Mouse (Mus musculus) MEL (cell line): ENCODE data around the gene Arhgap9. TPM values are rescaled to one million over a fixed set of nuclear protein-coding genes. Genes with fewer than 3 reads are reported as not detected.

Experiments used
- DNase-seq: peaks from one replicate; pipeline ENCODE4 v3.0.0; 2011; ENCODE audit warnings: low read depth, low spot score
- H3K27ac ChIP-seq: 2 replicates; pipeline ENCODE4 v1.5.1; 2012; ENCODE audit warnings: low read depth, mild to moderate bottlenecking, control low read depth, low read length, moderate library complexity; ENCODE audit not compliant: control insufficient read depth
- H3K27me3 ChIP-seq, 2 experiments: fragments of 150-350 bp in 1 of 2; sonication (generic) in 1 of 2; 2 replicates each; pipeline ENCODE4 v1.6.1; 2012; ENCODE audit warnings: low read length in 2 of 2, mild to moderate bottlenecking in 2 of 2, improper control_type of control experiment in 1 of 2, moderate library complexity in 1 of 2; ENCODE audit not compliant: insufficient read depth in 2 of 2, control insufficient read depth in 1 of 2
- H3K36me3 ChIP-seq, 2 experiments: 2 replicates each; pipeline ENCODE4 v1.6.1; 2012 to 2014; ENCODE audit warnings: low read length in 2 of 2, improper control_type of control experiment in 1 of 2, inconsistent platforms in 1 of 2, mild to moderate bottlenecking in 1 of 2; ENCODE audit not compliant: insufficient read depth in 2 of 2, control insufficient read depth in 1 of 2
- H3K4me1 ChIP-seq, 2 experiments: fragments of 150-350 bp in 1 of 2; sonication (generic) in 1 of 2; 2 replicates each; pipeline ENCODE4 v1.6.1; 2012; ENCODE audit warnings: low read length in 2 of 2, improper control_type of control experiment in 1 of 2, mild to moderate bottlenecking in 1 of 2; ENCODE audit not compliant: insufficient read depth in 2 of 2, control insufficient read depth in 1 of 2
- H3K4me3 ChIP-seq, 2 experiments: fragments of 150-350 bp in 1 of 2; sonication (generic) in 1 of 2; 2 replicates each; pipeline ENCODE4 v1.5.1; 2012; ENCODE audit warnings: low read depth in 2 of 2, low read length in 2 of 2, mild to moderate bottlenecking in 2 of 2, moderate library complexity in 2 of 2, control low read depth in 1 of 2, improper control_type of control experiment in 1 of 2; ENCODE audit not compliant: control insufficient read depth in 1 of 2, insufficient read depth in 1 of 2
- H3K79me2 ChIP-seq: 2 replicates; pipeline ENCODE4 v1.6.1; 2012; ENCODE audit warnings: mild to moderate bottlenecking, low read length, moderate library complexity; ENCODE audit not compliant: control insufficient read depth, poor library complexity, insufficient read depth
- H3K9ac ChIP-seq: 2 replicates; pipeline ENCODE4 v1.6.1; 2012; ENCODE audit warnings: low read depth, mild to moderate bottlenecking, control low read depth, low read length, moderate library complexity; ENCODE audit not compliant: control insufficient read depth, poor library complexity, severe bottlenecking
- H3K9me3 ChIP-seq: fragments of 150-350 bp; sonication (generic); replicated peaks from 2 replicates; pipeline ENCODE4 v1.6.1; 2012; ENCODE audit warnings: mild to moderate bottlenecking, low read length, improper control_type of control experiment, moderate library complexity; ENCODE audit not compliant: insufficient read depth
- BHLHE40 ChIP-seq: IDR thresholded peaks from 2 replicates; pipeline ENCODE4 v1.6.1; 2012; ENCODE audit warnings: low read depth, mild to moderate bottlenecking, inconsistent platforms, low read length, improper control_type of control experiment, borderline replicate concordance
- CHD1 ChIP-seq: IDR thresholded peaks from 2 replicates; pipeline ENCODE4 v1.6.1; 2012; ENCODE audit warnings: low read depth, mild to moderate bottlenecking, inconsistent platforms, low read length, improper control_type of control experiment
- ELF1 ChIP-seq: IDR thresholded peaks from 2 replicates; pipeline ENCODE4 v1.6.1; 2014; ENCODE audit warnings: low read depth, mild to moderate bottlenecking, inconsistent platforms, low read length, improper control_type of control experiment, moderate library complexity
- GABPA ChIP-seq: IDR thresholded peaks from 2 replicates; pipeline ENCODE4 v1.6.1; 2012; ENCODE audit warnings: low read depth, mild to moderate bottlenecking, inconsistent platforms, low read length, improper control_type of control experiment, moderate library complexity
- HCFC1 ChIP-seq: IDR thresholded peaks from 2 replicates; pipeline ENCODE4 v1.6.1; 2012; ENCODE audit warnings: low read depth, mild to moderate bottlenecking, inconsistent platforms, low read length, improper control_type of control experiment, moderate library complexity
- JUND ChIP-seq: IDR thresholded peaks from 2 replicates; pipeline ENCODE4 v1.6.1; 2011; ENCODE audit warnings: low read depth, mild to moderate bottlenecking, improper control_type of control experiment, low read length
- MXI1 ChIP-seq: IDR thresholded peaks from 2 replicates; pipeline ENCODE4 v1.6.1; 2011; ENCODE audit warnings: mild to moderate bottlenecking, low read depth, low read length, improper control_type of control experiment
- MYB ChIP-seq: IDR thresholded peaks from 2 replicates; pipeline ENCODE4 v1.6.1; 2011; ENCODE audit warnings: mild to moderate bottlenecking, low read depth, low read length, improper control_type of control experiment
- NELFE ChIP-seq: IDR thresholded peaks from 2 replicates; pipeline ENCODE4 v1.6.1; 2011; ENCODE audit warnings: low read depth, low read length, improper control_type of control experiment
- POLR2A ChIP-seq, 2 experiments: IDR thresholded peaks; 2 replicates each; pipeline ENCODE4 v1.6.1; 2011 to 2012; ENCODE audit warnings: low read length in 2 of 2, mild to moderate bottlenecking in 2 of 2, control low read depth in 1 of 2, improper control_type of control experiment in 1 of 2, low read depth in 1 of 2, moderate library complexity in 1 of 2; ENCODE audit not compliant: control insufficient read depth in 1 of 2, insufficient read depth in 1 of 2, poor library complexity in 1 of 2
- POLR2AphosphoS2 ChIP-seq: IDR thresholded peaks from 2 replicates; pipeline ENCODE4 v1.6.1; 2011; ENCODE audit warnings: low read length, improper control_type of control experiment
- RAD21 ChIP-seq: IDR thresholded peaks from 2 replicates; pipeline ENCODE4 v1.6.1; 2011; ENCODE audit warnings: mild to moderate bottlenecking, low read depth, low read length, improper control_type of control experiment
- SIN3A ChIP-seq: IDR thresholded peaks from 2 replicates; pipeline ENCODE4 v1.6.1; 2012; ENCODE audit warnings: low read length, improper control_type of control experiment, inconsistent platforms
- SMC3 ChIP-seq: IDR thresholded peaks from 2 replicates; pipeline ENCODE4 v1.6.1; 2011; ENCODE audit warnings: low read depth, low read length, improper control_type of control experiment
- TBP ChIP-seq: IDR thresholded peaks from 2 replicates; pipeline ENCODE4 v1.8.0; 2011; ENCODE audit warnings: low read depth, low read length, improper control_type of control experiment
- USF2 ChIP-seq, 2 experiments: IDR thresholded peaks; 2 replicates each; pipeline ENCODE4 v1.6.1; 2011 to 2012; ENCODE audit warnings: improper control_type of control experiment in 2 of 2, low read length in 2 of 2, borderline replicate concordance in 1 of 2, inconsistent platforms in 1 of 2, low read depth in 1 of 2, mild to moderate bottlenecking in 1 of 2; ENCODE audit not compliant: insufficient read depth in 1 of 2
- ZMIZ1 ChIP-seq: IDR thresholded peaks from 2 replicates; pipeline ENCODE4 v1.6.1; 2012; ENCODE audit warnings: low read depth, mild to moderate bottlenecking, inconsistent platforms, low read length, improper control_type of control experiment, moderate library complexity
- ZNF384 ChIP-seq: IDR thresholded peaks from 2 replicates; pipeline ENCODE4 v1.6.1; 2012; ENCODE audit warnings: low read depth, mild to moderate bottlenecking, inconsistent platforms, low read length, improper control_type of control experiment
- polyA plus RNA-seq, 2 experiments: library from polyadenylated mRNA; stranded (reverse) in 1 of 2; unstranded in 1 of 2; fragments of >175 nt in 1 of 2; fragments of >200 nt in 1 of 2; gene quantifications; 2 replicates each; pipeline versions ENCODE4 v1.2.1 to v1.2.4; 2012; ENCODE audit warnings: low replicate concordance in 2 of 2, low read depth in 1 of 2; ENCODE audit not compliant: insufficient read length in 2 of 2, insufficient read depth in 1 of 2, missing spikeins in 1 of 2
- total RNA-seq: library from RNA; depleted of rRNA; stranded (reverse); fragments of 300-350 nt; gene quantifications from 2 replicates; pipeline ENCODE4 v1.2.3, GENCODE M21; 2012

The Arhgap9 gene
- total and polyA plus RNA-seq, 3 experiments, result 24.4 to 41.1 TPM; not detected in 1

DNA sequence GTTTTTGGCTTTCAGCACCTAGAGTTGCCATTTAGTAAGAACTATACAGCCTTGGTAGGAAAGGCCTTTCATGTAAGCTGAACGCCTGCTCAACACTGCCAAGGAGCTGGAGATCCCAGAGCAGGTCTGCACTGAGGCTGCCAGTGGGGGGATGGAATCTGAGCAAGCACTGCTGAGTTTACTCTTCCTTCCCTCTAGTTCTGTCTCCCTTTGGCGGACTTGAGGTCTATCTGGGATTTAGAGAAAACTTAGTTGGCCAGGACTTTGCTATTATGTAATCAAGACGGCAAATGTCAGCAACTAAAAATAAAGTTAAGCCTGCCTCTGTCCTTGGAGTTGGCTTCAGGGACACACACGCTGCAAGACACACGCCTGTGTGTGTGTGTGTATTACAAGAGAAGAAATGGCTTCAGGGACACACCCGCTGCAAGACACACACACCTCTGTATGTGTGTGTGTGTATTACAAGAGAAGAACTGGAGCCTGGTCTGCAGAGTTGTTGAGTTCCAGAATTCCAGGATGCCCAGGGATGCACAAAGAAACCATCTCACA, 28.7 kb upstream of the Arhgap9 start:
- peaks cover 18% of the 10 kb centered on the region in 2 experiments for H3K36me3 ChIP-seq
- TF ChIP-seq TBP, result no peak
- TF ChIP-seq MXI1, result 0 out of 2 replicates have a peak, but pooled peaks have one; percentile 11
- 0 out of 2 replicates have a peak, but pooled peaks have one; percentile 7 for TF ChIP-seq SIN3A
- no peak for TF ChIP-seq RAD21
- no peak; the same call in 1 of the 2 replicates for TF ChIP-seq ZMIZ1
- no peak for TF ChIP-seq JUND
- no peak for TF ChIP-seq HCFC1
- no peak for TF ChIP-seq ELF1
- peak in 1 of 2 experiments; percentile 13; a peak in 1 of 4 replicates for TF ChIP-seq POLR2A (IDR thresholded peaks at IDR 0.05; ENCODE audit: control insufficient read depth in 1 of 2, insufficient read depth in 1 of 2, low read depth in 1 of 2, low read length in 2 of 2, poor library complexity in 1 of 2)
- TF ChIP-seq SMC3, result 0 out of 2 replicates have a peak, but pooled peaks have one; percentile 9
- TF ChIP-seq MYB, result peak; percentile 33; the same call in 1 of the 2 replicates
- TF ChIP-seq USF2 (IDR thresholded peaks at IDR 0.05; ENCODE audit: borderline replicate concordance in 1 of 2, insufficient read depth in 1 of 2, low read depth in 1 of 2, low read length in 2 of 2), result no peak
- H3K27me3 ChIP-seq, result no peaks in the 10 kb centered on the region
- H3K4me3 ChIP-seq, result peak overlapping the region; percentile 30 to 55
- peak overlapping the region; percentile 92 for H3K9ac ChIP-seq
- H3K4me1 ChIP-seq, result peaks cover 0 to 20% of the 10 kb centered on the region in 2 experiments; a peak in 2 of 4 replicates
- H3K9me3 ChIP-seq, result no peaks in the 10 kb centered on the region
- no peak for DNase-seq
- peak overlapping the region; percentile 97 for H3K27ac ChIP-seq
- H3K79me2 ChIP-seq, result peaks cover 43% of the 10 kb centered on the region

GRCm38 (mm10) chr10:127293590-127294113, 28.1 kb upstream of the Arhgap9 start:
- peak overlapping the region; percentile 10 to 30; a peak in 2 of 4 replicates for H3K4me3 ChIP-seq
- H3K9ac ChIP-seq, result peak overlapping the region; percentile 92
- peaks cover 37% of the 10 kb centered on the region for H3K79me2 ChIP-seq
- peaks cover 18% of the 10 kb centered on the region in 2 experiments for H3K36me3 ChIP-seq
- H3K4me1 ChIP-seq, result peaks cover 0 to 20% of the 10 kb centered on the region in 2 experiments; a peak in 2 of 4 replicates
- H3K9me3 ChIP-seq, result no peaks in the 10 kb centered on the region
- H3K27ac ChIP-seq, result peak overlapping the region; percentile 97
- H3K27me3 ChIP-seq, result no peaks in the 10 kb centered on the region
- TF ChIP-seq ZMIZ1, result peak; percentile 87; the same call in 1 of the 2 replicates
- TF ChIP-seq BHLHE40, result 0 out of 2 replicates have a peak, but pooled peaks have one; percentile 10
- TF ChIP-seq CHD1, result peak; percentile 44; the same call in 1 of the 2 replicates
- no peak for TF ChIP-seq GABPA
- no peak; the same call in 1 of the 2 replicates for TF ChIP-seq MXI1
- TF ChIP-seq ZNF384, result no peak
- peak; percentile 46 for TF ChIP-seq POLR2AphosphoS2
- TF ChIP-seq MYB, result 0 out of 2 replicates have a peak, but pooled peaks have one; percentile 30
- peak; percentile 22; the same call in 1 of the 2 replicates for TF ChIP-seq NELFE
- TF ChIP-seq, all 39 proteins: peak for 6
- DNase-seq, result no peak
